Mouse (Mus musculus): ENCODE measurements at regions not wholly inside any gene's neighbourhood (a gene's known extent, or its start where the extent isn't known, plus 50 kb on each side); places are given as distances from the start of the nearest gene placed in this dataset.

- 75% methylated on average over 2 of the region's 2 CpGs for WGBS
- no peaks in the 10 kb centered on the region for H3K4me1 ChIP-seq (replicated peaks; ENCODE audit: control insufficient read depth, insufficient read depth, low read length)
- H3K9ac ChIP-seq (ENCODE audit: low read depth, low read length), result no peak overlapping the region
- no peaks in the 10 kb centered on the region for H3K27me3 ChIP-seq (ENCODE audit: control insufficient read depth, insufficient read depth, low read length)
- H3K27ac ChIP-seq (ENCODE audit: low read depth, low read length), result no peak overlapping the region
- no peaks in the 10 kb centered on the region for H3K36me3 ChIP-seq (ENCODE audit: control insufficient read depth, insufficient read depth, low read length)
- no peak overlapping the region for H3K4me2 ChIP-seq (replicated peaks; ENCODE audit: low read depth, low read length)
- peak; percentile 17 for DNase-seq (ENCODE audit: low spot score)
- no peak for ATAC-seq (ENCODE audit: low FRiP score)
- H3K4me3 ChIP-seq (ENCODE audit: low read depth, low read length), result no peak overlapping the region
- no peaks in the 10 kb centered on the region for H3K9me3 ChIP-seq (ENCODE audit: control insufficient read depth, low read length)
Measured at GRCm38 (mm10) chr4:37445268-37445667, 493.7 kb upstream of the Lingo2 start.

DNA sequence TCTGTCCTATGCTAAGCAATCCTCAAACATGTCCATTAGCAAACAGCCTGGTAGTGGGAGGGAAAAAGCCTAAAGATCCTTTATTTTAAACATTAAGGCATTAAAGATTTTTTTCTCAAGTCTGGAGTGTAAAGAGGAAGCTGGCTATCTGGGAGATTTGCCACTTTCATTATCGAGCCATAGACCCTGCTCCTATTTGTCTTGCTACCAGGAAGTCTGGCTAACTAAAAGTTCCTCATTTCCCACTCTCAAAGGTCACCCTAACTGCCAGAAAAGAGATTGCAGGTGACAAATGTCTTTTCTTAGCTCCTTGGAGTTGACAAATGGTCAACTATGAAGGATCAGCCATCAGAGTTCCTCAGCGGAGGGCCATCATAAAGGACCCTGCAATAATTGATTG, 461.2 kb upstream of the Lingo2 start:
- ATAC-seq (ENCODE audit: low FRiP score), result no peak

DNA sequence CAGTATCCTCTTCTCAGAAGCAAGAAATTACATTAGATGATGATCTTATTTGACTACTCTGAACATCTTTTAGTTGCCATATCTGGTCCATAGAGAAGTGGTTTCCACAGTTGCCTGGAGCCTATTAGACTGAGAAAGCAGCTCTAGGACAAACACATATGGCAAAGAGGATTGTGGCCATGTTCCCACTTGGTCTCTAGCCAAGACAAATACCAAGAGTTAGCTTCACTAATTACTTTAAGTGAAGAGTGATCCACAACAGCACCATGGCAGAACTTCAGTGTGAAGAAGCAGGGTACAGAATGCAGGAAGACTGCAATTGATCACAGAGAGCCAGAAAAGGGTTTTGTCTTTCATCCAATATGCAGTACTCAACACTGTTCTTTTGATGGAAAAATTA, 436.6 kb upstream of the Lingo2 start:
- Histone ChIP-seq H3K4me3 (ENCODE audit: low read depth, low read length) (no peak overlapping the region), H3K36me3 (ENCODE audit: control insufficient read depth, insufficient read depth, low read length) (no peaks in the 10 kb centered on the region), H3K27me3 (ENCODE audit: control insufficient read depth, insufficient read depth, low read length) (no peaks in the 10 kb centered on the region), H3K4me1 (replicated peaks; ENCODE audit: control insufficient read depth, insufficient read depth, low read length) (no peaks in the 10 kb centered on the region), H3K9me3 (ENCODE audit: control insufficient read depth, low read length) (no peaks in the 10 kb centered on the region), H3K4me2 (replicated peaks; ENCODE audit: low read depth, low read length) (no peak overlapping the region), H3K9ac (ENCODE audit: low read depth, low read length) (no peak overlapping the region), H3K27ac (ENCODE audit: low read depth, low read length) (no peak overlapping the region)
- DNase-seq (ENCODE audit: low spot score) (no peak), ATAC-seq (ENCODE audit: low FRiP score) (no peak)

More for the DNA sequence above, 461.2 kb upstream of the Lingo2 start:
- H3K36me3 ChIP-seq (ENCODE audit: control insufficient read depth, insufficient read depth, low read length), result no peaks in the 10 kb centered on the region
- H3K9me3 ChIP-seq (ENCODE audit: control insufficient read depth, low read length), result no peaks in the 10 kb centered on the region
- H3K4me1 ChIP-seq (replicated peaks; ENCODE audit: control insufficient read depth, insufficient read depth, low read length), result no peaks in the 10 kb centered on the region
- no peak overlapping the region for H3K4me3 ChIP-seq (ENCODE audit: low read depth, low read length)
- H3K4me2 ChIP-seq (replicated peaks; ENCODE audit: low read depth, low read length), result no peak overlapping the region
- no peak for DNase-seq (ENCODE audit: low spot score)
- H3K9ac ChIP-seq (ENCODE audit: low read depth, low read length), result no peak overlapping the region
- H3K27ac ChIP-seq (ENCODE audit: low read depth, low read length), result no peak overlapping the region
- 85% methylated on average over 2 of the region's 2 CpGs for WGBS
- H3K27me3 ChIP-seq (ENCODE audit: control insufficient read depth, insufficient read depth, low read length), result no peaks in the 10 kb centered on the region

DNA sequence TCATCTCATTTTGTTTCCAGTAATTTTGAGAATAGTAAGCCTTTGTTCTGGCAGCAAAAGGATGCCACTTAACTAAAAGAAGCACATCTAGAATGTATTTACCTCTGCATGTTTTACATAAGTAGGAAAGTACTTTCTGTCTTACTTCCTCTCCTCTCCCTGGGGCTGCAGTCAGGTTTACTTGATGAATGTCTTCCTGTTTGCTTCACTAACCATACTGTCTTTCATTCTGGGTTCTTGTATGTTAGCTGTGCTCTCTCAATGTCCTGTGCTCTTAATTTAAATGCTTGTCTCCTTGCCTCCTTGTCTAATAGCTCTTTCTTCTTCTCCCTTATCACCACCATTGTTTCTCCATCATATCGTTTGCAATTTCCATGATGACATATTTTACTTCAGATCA, 435.3 kb upstream of the Lingo2 start:
- H3K9ac ChIP-seq (ENCODE audit: low read depth, low read length), result no peak overlapping the region
- no peak overlapping the region for H3K27ac ChIP-seq (ENCODE audit: low read depth, low read length)
- 38% methylated on average over 1 of the region's 1 CpGs for WGBS
- no peaks in the 10 kb centered on the region for H3K4me1 ChIP-seq (replicated peaks; ENCODE audit: control insufficient read depth, insufficient read depth, low read length)
- DNase-seq (ENCODE audit: low spot score), result no peak
- no peak overlapping the region for H3K4me3 ChIP-seq (ENCODE audit: low read depth, low read length)
- no peaks in the 10 kb centered on the region for H3K27me3 ChIP-seq (ENCODE audit: control insufficient read depth, insufficient read depth, low read length)
- H3K4me2 ChIP-seq (replicated peaks; ENCODE audit: low read depth, low read length), result no peak overlapping the region
- no peaks in the 10 kb centered on the region for H3K9me3 ChIP-seq (ENCODE audit: control insufficient read depth, low read length)
- no peaks in the 10 kb centered on the region for H3K36me3 ChIP-seq (ENCODE audit: control insufficient read depth, insufficient read depth, low read length)
- no peak for ATAC-seq (ENCODE audit: low FRiP score)

DNA sequence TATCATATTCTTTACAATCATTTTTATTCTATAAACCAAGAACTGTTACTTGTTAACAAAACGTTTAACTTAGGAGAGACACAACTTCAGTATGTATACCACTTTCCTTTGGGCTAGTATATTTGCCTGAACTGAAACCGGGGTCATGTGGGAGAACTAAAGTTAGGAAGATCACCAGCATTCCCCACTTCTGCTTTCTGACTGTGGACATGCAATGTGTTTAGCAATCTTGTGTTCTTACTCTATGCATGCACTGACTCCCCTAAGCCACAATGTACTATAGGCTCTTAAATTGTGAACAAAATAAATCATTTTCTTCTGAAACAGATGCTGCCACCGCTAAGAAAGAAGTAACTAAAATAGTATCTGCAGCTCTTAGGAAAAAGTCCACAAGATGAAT, 412.7 kb upstream of the Lingo2 start:
- 70% methylated on average over 3 of the region's 3 CpGs for WGBS

DNA sequence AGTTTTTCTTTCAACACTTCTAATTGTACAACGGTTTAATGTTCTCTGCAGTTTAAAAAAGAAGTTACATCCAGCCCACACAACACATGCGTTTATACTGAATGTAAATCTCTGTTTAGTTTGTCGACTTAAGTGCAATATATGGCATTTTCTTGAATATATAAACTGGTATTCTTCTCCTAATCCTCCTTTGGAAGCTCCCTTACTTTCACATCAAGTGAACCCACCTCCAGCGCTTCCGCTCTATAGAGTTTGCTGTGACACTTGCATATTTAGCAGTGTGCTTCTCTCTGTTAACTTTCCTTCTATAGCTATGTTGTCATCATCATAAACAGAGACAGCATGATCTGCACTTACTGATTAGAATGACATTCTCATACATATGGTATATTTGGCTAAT, 409.7 kb upstream of the Lingo2 start:
- DNase-seq (ENCODE audit: low spot score) (no peak), ATAC-seq (ENCODE audit: low FRiP score) (no peak)
- H3K27me3 ChIP-seq (ENCODE audit: control insufficient read depth, insufficient read depth, low read length), result no peaks in the 10 kb centered on the region
- no peaks in the 10 kb centered on the region for H3K4me1 ChIP-seq (replicated peaks; ENCODE audit: control insufficient read depth, insufficient read depth, low read length)
- no peak overlapping the region for H3K4me3 ChIP-seq (ENCODE audit: low read depth, low read length)
- no peak overlapping the region for H3K27ac ChIP-seq (ENCODE audit: low read depth, low read length)
- no peaks in the 10 kb centered on the region for H3K36me3 ChIP-seq (ENCODE audit: control insufficient read depth, insufficient read depth, low read length)
- 88% methylated on average over 5 of the region's 5 CpGs for WGBS
- H3K4me2 ChIP-seq (replicated peaks; ENCODE audit: low read depth, low read length), result no peak overlapping the region
- H3K9ac ChIP-seq (ENCODE audit: low read depth, low read length), result no peak overlapping the region
- no peaks in the 10 kb centered on the region for H3K9me3 ChIP-seq (ENCODE audit: control insufficient read depth, low read length)

More for the DNA sequence above, 412.7 kb upstream of the Lingo2 start:
- H3K36me3 ChIP-seq (ENCODE audit: control insufficient read depth, insufficient read depth, low read length), result no peaks in the 10 kb centered on the region
- no peak for ATAC-seq (ENCODE audit: low FRiP score)
- H3K4me2 ChIP-seq (replicated peaks; ENCODE audit: low read depth, low read length), result no peak overlapping the region
- no peak overlapping the region for H3K27ac ChIP-seq (ENCODE audit: low read depth, low read length)
- no peak overlapping the region for H3K4me3 ChIP-seq (ENCODE audit: low read depth, low read length)
- DNase-seq (ENCODE audit: low spot score), result no peak
- no peaks in the 10 kb centered on the region for H3K27me3 ChIP-seq (ENCODE audit: control insufficient read depth, insufficient read depth, low read length)
- H3K9ac ChIP-seq (ENCODE audit: low read depth, low read length), result no peak overlapping the region
- H3K9me3 ChIP-seq (ENCODE audit: control insufficient read depth, low read length), result no peaks in the 10 kb centered on the region
- no peaks in the 10 kb centered on the region for H3K4me1 ChIP-seq (replicated peaks; ENCODE audit: control insufficient read depth, insufficient read depth, low read length)

GRCm38 (mm10) chr4:37338376-37338775, 386.8 kb upstream of the Lingo2 start:
- no peak overlapping the region for H3K9ac ChIP-seq (ENCODE audit: low read depth, low read length)
- H3K36me3 ChIP-seq (ENCODE audit: control insufficient read depth, insufficient read depth, low read length), result no peaks in the 10 kb centered on the region
- no peak overlapping the region for H3K4me3 ChIP-seq (ENCODE audit: low read depth, low read length)
- no peaks in the 10 kb centered on the region for H3K9me3 ChIP-seq (ENCODE audit: control insufficient read depth, low read length)
- no peak overlapping the region for H3K4me2 ChIP-seq (replicated peaks; ENCODE audit: low read depth, low read length)
- ATAC-seq (ENCODE audit: low FRiP score) (no peak), DNase-seq (ENCODE audit: low spot score) (no peak)
- H3K4me1 ChIP-seq (replicated peaks; ENCODE audit: control insufficient read depth, insufficient read depth, low read length), result no peaks in the 10 kb centered on the region
- H3K27me3 ChIP-seq (ENCODE audit: control insufficient read depth, insufficient read depth, low read length), result no peaks in the 10 kb centered on the region
- H3K27ac ChIP-seq (ENCODE audit: low read depth, low read length), result no peak overlapping the region
